Mouse (Mus musculus) erythroblast, adult 5-6 weeks (primary cell): ENCODE measurements at regions not wholly inside any gene's neighbourhood (a gene's known extent, or its start where the extent isn't known, plus 50 kb on each side); places are given as distances from the start of the nearest gene placed in this dataset.

ENCODE experiments used
- ATAC-seq: replicated peaks from 2 replicates; pipeline ENCODE4 v1.8.0; 2016; ENCODE audit warnings: moderate number of reproducible peaks, mild to moderate bottlenecking, moderate TSS enrichment, inconsistent platforms; ENCODE audit not compliant: poor library complexity, low FRiP score, severe bottlenecking

DNA sequence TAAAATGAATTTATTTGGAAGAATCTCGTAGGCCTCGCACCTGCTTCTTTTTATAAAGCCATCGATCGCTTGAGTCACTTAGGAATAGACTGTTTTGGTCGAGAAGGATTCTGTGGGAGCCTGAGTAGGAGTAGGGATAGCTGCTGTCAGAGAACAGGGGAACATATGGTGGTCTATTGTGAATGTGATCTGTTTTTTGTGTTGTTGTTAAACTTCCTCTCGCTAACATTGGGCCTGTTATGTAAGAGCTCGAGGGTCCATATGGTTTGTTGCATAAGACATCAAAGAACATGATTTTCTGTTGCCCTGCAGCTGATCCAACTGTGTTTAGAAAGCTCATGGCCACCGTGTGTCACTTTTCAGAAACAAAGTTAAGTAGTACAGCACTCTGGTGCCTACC, 126.9 kb upstream of the Jun start:
- no peak for ATAC-seq

DNA sequence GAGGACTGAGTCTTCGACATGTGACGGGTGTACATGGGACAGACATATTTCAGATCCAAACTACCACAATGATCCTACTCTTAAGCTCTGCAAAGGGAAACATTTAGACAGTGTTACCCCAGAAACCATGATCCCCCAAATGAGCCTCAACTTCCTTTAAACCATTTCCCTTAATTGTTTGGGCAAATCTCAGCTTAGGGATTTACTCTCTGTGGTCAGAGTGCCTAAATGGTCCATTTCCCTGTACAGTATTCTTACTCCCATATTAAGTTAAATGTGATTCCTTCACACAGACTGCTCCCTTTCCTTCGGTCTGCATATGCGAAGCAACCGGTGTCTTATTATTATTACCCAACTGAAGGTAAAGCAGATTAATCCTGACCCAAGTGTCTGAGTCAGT, 128.4 kb upstream of the Jun start:
- ATAC-seq = no peak

DNA sequence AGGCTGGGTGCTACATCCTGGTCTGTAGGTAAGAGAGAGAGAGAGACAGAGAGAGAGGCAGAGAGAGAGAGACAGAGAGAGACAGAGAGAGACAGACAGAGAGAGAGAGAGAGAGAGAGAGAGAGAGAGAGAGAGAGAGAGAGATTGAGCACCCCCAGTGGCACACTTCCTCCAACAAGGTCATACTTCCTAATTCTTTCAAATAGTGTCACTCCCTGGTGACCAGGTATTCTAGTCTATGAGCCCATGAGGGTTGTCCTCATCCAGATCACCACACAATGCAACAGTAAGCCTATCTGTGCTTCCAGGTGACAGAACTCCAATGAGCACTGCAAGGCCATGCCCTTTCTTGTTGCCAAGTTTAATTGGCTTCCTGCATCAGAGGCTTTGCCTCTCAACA, 129.0 kb upstream of the Jun start:
- no peak for ATAC-seq

DNA sequence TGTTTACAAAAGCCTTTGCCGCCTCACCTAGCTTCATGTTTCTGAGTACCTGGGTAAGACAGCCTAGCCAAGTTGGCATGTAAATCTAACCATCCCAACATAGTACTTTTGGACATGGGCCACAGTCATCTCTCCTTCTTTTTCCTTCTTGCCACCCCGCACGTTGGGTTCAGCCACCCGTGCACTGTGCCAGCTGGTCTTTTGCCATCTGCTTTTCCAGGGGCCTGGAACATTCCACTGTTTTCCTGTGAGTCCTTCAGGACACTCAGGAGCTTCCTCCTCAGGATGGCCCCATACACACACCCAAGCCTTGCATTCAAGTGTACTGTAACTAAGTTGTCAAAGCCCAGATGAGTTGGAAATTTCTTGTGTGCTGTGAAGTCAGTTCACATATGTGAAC, 132.2 kb upstream of the Jun start:
- no peak for ATAC-seq

DNA sequence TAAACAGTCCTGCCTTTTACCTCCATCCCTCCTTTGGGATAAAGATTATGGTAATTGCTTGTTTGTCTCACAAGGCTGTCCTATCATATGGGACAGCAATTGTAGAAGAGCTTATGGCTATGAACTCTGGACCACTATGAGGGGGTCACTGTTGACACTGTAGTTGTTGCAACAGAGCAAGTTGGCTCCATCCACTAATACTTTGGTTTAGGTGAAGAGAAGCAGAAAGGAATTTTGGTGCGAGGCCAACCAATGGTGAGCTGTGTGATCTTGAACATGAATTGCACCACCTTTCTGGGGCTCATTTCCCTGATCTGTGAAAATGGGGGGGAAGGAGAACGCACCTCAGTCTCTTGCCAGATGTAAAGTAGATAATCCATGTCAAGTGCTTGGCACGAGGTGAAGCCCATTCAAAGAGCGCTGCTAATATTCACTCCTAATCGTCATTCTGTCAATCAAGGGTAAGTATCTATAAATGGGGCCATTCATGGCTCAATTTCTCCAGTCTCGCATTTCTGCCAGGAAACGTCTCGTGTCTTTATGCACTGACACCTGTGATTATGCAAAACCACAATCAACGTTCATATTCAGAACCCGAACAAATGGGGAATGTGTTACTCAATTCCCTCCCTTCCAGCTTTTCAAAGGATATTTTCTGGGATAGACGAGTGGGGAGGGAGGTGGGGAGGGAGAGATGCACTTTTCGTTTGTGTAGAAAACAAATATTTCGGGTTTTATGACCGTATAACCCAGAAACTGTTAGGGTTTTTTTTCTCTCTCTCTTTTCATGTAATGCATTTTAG, 133.3 kb upstream of the Jun start:
- no peak for ATAC-seq

DNA sequence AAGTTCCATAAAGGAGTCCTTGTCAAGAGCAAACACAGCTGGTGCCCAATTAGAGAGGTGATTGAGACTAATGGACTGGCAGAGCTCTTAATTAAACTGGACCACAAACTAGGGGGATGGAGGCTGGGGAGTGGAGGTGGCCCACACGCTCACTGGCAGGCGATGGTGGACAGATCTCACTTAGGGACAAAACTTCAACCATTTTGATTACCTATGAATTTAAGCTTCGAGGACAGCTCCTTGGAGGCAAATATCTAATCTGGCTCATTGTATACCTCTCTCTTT, 133.8 kb upstream of the Jun start:
- ATAC-seq = no peak

DNA sequence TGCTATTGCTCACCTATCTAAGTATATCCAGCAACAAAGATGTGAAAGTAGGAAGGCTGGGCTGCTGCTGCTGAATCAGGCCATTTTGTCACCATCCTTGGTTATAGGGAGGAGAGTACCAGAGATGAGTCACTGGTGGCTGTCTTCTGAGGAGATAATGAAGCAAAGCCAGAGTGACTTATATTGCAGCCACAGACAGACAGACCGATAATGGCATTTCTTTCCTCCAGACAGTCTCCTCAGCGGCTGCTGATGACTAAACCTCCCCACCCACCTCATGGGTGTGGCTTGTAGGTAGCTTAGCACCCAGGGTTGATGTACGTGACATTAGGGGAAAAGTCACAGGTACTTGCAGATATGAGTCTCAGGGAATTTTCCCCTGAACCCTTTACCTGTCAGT, 136.1 kb upstream of the Jun start:
- no peak for ATAC-seq

DNA sequence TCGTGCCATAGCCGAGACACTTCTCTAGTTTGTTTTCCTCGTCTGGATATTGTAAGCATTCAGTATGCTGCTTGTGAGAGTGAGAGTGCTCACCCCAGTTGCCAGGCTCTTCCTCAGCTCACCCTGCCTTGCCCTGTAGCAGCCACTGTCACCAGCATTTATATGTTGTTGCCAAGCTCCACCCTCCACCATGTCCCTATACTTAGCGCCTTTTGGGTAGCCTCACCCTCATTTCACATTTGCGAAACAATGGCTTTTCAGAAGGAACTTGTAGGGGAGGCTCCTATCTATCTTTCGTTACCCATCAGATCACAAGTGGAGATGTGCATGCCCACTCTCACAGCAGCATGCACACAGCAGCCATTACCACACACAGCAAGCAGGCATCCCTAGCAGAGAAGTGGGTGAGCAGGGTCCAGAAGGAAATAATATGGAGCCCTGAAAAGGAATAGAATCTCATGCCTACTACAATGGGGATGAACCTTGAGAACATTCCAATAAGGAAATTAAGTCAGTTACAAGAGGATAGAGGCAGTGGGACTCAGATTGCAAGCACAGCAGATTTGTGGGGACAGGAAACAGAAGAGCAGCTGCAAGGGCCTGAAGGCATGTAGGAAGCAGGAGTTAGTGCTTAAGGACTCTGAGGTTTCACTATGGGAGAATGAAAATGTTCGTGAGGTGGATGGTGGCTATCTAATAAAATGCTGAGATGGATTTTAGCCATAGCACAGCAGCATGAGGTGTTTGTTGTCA, 139.8 kb upstream of the Jun start:
- no peak for ATAC-seq

DNA sequence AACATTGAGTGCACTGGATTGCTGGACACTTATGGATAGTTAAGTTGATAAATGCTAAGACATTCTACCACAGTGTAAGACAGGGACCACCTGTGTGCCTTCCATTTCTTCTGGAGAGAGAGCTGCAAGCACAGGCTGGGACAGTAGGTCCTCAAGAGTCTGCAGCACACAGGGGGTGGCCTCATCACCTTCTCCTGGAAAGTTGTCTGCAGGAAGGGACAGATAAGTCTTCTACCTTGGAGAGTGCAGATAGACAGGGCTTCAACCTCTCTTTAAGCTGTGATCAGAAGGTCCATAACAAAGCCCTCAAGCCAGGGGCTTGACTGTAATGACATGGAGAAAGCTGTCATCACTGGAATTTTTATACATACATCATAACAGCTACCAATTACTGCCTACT, 140.5 kb upstream of the Jun start:
- no peak for ATAC-seq

DNA sequence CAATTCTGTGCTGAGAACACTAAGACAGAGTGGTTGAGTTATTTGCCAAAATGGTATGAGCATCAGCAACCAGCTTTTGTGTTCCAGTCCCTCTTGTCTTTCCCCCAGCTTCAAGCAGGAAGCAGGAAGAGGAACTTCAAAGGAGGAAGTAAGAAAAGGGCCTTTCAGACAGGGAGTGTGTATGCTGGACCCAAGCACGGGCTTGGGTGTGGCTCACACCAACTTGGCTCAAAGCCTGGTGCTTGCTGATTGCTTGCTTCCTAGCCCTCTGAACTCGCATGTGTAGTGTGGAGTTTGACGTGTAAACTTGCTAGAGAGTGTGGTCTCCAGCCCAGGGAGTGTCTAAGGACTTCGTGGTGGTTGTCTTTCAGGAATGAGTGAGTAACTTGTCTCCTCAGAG, 141.0 kb upstream of the Jun start:
- ATAC-seq = no peak

DNA sequence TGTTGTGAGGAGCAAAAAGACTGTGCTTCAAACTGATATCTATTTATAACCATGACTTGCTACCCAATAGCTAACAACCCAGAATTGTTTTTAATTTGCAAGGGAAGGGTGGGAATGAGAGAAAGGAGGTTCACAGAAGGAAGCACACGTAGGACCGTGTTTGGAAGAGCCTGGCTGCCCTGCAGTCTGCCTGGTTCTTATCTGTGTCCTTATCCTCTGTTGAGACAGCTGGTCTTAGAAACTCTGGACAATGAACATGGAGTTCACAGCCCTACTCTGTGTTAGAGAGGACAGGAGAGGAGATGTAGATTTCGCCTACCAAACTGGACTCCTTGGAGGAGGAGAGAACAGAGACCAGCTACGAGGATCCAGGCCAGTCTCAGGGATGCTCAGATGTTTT, 141.5 kb upstream of the Jun start:
- no peak for ATAC-seq

DNA sequence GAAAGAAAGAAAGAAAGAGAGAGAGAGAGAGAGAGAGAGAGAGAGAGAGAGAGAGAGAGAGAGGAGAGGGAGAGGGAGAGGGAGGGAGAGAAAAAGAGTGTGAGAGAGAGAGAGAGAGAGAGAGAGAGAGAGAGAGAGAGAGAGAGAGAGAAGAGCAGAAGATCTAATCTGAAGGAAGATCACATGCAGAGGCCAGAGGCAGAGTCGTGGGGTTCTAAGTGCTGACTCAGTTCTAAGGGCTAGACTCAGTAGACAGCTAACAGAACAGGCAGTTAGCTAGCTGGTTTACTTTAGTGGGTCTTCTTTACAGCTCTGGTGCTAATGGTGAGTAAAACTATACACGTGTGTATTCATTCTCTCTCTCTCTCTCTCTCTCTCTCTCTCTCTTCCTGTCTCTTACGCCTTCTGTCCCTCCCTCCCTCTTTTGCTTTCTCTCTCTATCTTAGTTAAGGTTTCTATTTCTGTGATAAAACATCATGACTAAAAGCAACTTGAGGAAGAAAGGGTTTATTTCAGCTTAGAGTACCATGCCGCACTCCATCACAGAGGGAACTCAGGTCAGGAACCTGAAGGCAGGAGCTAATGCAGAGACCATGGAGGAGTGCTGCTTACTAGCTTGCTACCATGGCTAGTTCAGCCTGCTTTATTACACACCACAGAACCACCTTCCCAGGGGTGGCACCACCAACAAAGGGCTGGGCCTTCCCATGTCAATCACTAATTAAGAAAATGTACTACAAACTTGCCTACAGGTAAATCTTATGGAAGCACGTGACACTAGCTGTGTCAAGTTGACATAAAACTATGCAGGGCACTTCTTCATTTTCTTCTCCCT, 142.8 kb upstream of the Jun start:
- no peak for ATAC-seq

DNA sequence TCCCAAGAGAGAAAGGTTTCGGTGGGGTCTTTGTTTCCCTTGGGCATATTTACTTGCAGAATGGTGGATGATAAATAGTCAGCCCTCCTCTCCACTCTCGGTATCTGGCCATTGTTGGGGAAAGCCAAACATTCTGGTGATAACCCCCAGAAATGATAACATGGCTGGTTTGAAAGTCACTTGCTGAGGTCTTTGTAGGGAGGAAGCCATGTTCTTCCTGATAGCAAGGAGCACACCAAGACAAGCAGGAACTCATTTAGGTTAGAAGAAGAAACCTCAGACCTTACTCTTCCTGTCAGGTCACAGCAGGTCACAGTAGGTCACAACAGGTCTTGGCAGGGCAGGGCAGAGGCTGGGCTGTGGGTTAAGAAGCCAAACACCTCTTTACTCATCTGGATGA, 144.1 kb upstream of the Jun start:
- no peak for ATAC-seq

DNA sequence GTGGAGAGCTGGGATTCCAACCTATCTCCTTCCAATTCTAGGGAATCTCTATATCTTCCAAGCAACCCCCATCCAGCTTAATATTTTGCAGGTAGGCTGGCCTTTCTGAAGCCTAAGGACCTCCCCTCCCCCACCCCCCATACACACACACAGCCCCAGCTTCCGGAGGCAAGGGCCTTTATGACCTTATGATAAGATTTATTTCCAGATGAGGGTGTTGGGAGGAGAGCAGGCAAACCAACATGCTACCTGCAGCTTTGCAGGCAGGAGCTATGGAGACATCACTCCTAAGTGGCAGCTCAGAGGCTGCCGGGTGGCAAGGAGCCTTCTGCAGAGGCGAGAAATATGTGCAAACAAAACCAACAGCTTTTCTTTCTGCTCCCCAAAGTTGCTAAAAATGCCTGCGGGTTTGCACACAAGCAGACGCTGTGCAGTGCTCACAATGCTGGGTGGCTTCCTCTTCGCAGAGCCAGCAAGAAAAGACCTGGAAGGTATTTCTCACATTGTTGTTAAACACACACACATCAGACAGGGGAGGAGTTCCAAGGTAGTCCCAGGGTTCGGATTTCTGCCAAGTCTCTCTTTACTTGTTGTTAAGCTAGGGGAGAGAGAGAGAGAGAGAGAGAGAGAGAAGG, 145.2 kb upstream of the Jun start:
- no peak for ATAC-seq

DNA sequence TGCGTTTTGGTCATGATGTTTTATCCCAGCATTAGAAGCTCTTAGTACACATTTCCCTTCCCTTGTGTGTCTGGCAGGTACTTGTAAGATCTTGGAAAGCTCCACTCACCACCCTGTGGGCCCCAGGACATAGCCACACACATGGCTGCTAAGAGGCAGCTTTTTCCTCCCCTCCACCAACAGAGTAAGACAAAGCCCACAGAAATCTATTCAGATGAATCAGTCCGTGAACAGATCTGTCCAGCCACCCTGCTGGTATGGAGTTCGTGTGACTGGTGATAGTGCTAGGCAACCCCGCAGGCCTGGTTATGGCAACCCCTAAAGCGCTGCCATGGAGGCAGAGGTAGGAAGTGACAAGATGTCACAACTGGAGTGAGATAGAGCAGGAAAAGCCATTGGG, 147.4 kb upstream of the Jun start:
- no peak for ATAC-seq

DNA sequence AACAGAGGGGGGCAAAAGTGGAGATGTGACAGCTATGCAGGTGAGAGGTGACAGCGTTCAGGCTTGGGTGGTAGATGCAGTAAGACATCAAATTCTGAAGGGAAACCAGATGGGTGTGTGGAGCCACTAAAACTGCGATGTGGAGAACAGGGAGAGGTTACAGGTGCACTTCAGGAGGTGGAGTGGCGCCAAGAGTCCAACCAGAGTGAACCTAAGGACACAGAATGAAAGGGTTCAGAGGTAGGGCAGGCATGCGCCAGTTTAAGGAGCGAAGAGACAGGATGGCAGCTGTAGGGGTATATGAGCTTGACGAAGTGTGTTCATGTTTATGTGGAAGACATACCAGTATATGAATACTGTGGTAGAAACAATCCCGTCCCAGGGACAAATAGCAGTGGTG, 148.1 kb upstream of the Jun start:
- no peak for ATAC-seq

DNA sequence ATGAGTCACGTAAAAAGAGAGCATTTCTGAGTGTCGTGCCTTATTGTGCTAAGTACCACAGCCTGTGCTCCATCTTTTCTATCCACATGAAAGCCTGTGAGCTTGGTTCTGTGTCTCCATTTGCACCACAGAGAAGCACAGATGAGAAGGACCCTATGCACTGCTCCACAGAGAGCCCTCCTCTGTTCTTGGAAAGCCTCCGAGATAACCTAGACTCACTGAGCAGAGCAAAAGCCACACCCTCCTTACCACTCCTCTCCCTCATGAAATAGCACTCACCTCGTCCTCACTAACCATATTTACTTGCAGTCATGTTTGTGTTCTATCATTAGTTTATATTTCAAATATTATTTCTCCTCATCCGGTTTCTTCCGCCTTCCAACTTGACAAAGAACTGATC, 150.5 kb upstream of the Jun start:
- ATAC-seq = no peak

DNA sequence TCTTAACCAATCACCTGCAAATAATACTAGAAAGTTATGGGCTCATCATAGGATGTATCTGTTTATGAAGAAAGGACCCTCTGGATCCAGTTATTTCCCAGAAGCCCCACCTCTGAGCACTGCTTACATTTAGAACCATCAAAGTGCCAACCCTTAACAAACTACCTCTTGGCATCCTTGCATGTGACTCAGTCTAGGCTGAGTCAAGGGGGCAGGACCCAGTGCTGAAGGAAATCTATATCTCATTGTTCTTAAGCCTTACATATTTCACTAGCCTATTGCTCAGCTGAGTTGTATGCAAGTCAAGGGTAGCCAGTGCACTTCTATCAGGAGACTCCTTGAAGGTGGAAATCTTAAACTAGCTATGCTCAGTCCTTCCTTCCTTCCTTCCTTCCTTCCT, 151.6 kb upstream of the Jun start:
- ATAC-seq = no peak

DNA sequence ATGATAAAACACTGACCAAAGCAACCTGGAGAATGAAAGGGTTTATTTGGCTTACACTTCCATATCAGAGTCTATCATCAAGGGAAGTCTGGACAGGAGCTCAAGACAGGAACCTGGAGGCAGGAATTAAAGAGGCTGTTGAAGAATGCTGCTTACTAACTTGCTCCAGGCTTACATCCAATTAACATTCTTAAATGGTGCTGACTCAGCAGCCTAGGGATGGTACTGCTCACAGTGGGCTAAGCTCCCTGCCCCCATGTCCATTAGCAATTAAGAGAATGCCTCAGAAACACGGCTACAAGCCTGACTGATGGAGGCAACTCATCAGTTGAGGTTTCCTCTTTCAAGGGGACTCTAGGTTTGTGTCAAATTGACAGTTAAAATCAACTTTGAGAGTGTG, 153.3 kb upstream of the Jun start:
- ATAC-seq = no peak

DNA sequence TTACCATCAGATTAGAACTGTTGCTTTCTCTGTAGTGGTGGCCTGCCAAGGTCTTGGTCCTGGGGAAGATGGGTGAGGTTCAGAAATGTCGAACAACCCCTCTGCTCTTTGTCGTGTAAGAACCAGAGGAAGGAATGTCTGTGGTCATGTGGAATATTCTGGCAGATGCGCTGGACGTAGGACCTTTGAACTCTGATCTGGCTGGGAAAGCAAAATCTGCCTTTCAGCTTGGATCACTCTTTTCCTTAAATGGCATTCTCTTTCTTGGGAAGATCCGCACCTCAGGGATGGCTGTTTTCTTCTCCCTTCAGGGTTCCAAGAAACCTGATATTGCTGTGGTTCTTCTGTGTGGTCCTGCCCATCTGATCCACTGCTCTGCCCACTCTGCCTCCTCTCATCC, 155.8 kb upstream of the Jun start:
- ATAC-seq = no peak

DNA sequence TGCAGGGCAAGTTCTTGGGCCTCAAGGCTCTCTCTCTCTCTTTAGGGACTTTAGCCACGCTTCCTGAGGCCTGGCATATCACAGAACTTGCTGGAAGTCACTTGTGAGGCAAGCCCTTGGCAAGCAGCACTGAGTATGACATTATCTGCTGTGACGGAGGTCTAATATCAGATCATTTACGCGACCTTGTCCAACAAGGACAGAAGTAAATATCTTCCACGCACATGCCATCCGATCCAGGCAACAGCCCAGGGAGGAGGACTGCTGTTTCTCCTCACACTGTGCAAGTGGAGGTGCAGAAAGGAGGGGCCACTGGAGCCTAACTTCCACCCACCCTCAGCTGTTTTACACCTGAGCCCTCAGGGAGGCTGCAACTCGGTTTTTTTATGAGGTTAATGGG, 156.8 kb upstream of the Jun start:
- no peak for ATAC-seq
